8 mouse cellular contexts compared by ENCODE assay signal in genomic region chr6:35539304-35540009, GRCm38 (mm10). TPM values are rescaled to one million over a fixed set of nuclear protein-coding genes. Genes with fewer than 3 reads are reported as not detected.
DNase-seq lines count a peak whose midpoint lies in the region; ATAC-seq and TF ChIP-seq lines count a peak whose summit lies in the region.

Gene Mtpn (minus strand): TSS chr6:35539888.

- H3K9ac ChIP-seq in hindbrain, postnatal 0 days (replicated peaks; ENCODE audit: low read length) = peak within 1 kb of the TSS; percentile 96

- peak within 1 kb of the TSS; percentile 100 for H3K4me3 ChIP-seq in gastrocnemius, adult 2 months
- H3K4me3 ChIP-seq in hindbrain, postnatal 0 days (ENCODE audit: low read length) = peak within 1 kb of the TSS; percentile 83
- H3K4me3 ChIP-seq in left cerebral cortex, adult 2 months = peak within 1 kb of the TSS; percentile 98

- peak within 1 kb of the TSS; percentile 95 for H3K27ac ChIP-seq in gastrocnemius, adult 2 months
- H3K27ac ChIP-seq in hindbrain, postnatal 0 days = peak within 1 kb of the TSS; percentile 82
- H3K27ac ChIP-seq in left cerebral cortex, adult 2 months = peak within 1 kb of the TSS; percentile 87

- WGBS in hindbrain, postnatal 0 days = under 1% methylated on average over 61 of the region's 61 CpGs

- H3K36me3 ChIP-seq in hindbrain, postnatal 0 days (ENCODE audit: insufficient read depth, low read length) = no peaks in the 10 kb centered on the region

- peak within 1 kb of the TSS; percentile 87 for H3K4me2 ChIP-seq in hindbrain, postnatal 0 days (ENCODE audit: low read depth, low read length)

- no peaks in the 10 kb centered on the region for H3K27me3 ChIP-seq in hindbrain, postnatal 0 days (ENCODE audit: insufficient read depth, low read length)

- TF ChIP-seq CTCF in gastrocnemius, adult 2 months (IDR thresholded peaks at IDR 0.05) = no peak
- TF ChIP-seq CTCF in hindbrain, postnatal 0 days (IDR thresholded peaks at IDR 0.05; ENCODE audit: low read depth) = no peak
- no peak; the same call in 1 of the 2 replicates for TF ChIP-seq CTCF in left cerebral cortex, adult 2 months (IDR thresholded peaks at IDR 0.05)

- ATAC-seq in common myeloid progenitor, adult 5-6 weeks (replicated peaks; ENCODE audit: low read depth, poor library complexity, severe bottlenecking) = peak; percentile 93
- peak; percentile 100 for ATAC-seq in hindbrain, postnatal 0 days
- ATAC-seq in megakaryocyte, adult 5-6 weeks (ENCODE audit: poor library complexity, severe bottlenecking) = peak; percentile 92

- H3K9me3 ChIP-seq in hindbrain, postnatal 0 days (ENCODE audit: low read length) = no peaks in the 10 kb centered on the region

- peaks cover 5% of the 10 kb centered on the region for H3K4me1 ChIP-seq in hindbrain, postnatal 0 days (ENCODE audit: insufficient read depth, low read length)

- peak; percentile 99 for DNase-seq in ZHBTc4 (ENCODE audit: low read depth, low spot score)
- peak; percentile 100 for DNase-seq in gastrocnemius, adult 2 months
- peak; percentile 99 for DNase-seq in hindbrain, postnatal 0 days (ENCODE audit: low spot score)
- DNase-seq in left cerebral cortex, adult 2 months (ENCODE audit: extremely low spot score in 1 of 2, low spot score in 2 of 2) = peak; percentile 96
- DNase-seq in right cerebral cortex, adult 2 months (ENCODE audit: low spot score in 2 of 2) = peak; percentile 98 to 99
- DNase-seq in urinary bladder, postnatal 14 days (ENCODE audit: low spot score) = peak; percentile 99

- intact Hi-C loops in gastrocnemius, adult 2 months (cut with DNase I) = no loop called here
- intact Hi-C loops in left cerebral cortex, adult 2 months (cut with DNase I) = loop anchor here (2.0 to 10.0 kb wide), 3 partner anchors 59 to 407 kb away; partner anchors contain the start of gene Cnot4

RNA-seq across cellular contexts. Expression of gene Mtpn, which starts in this region (rescaled TPM):
- 122 and 135 TPM in 2 replicates for total RNA-seq in common myeloid progenitor, adult 5-6 weeks (2017)
- 10 to 100 TPM; 22.1 to 27.0 TPM for total RNA-seq in gastrocnemius, adult 2 months (2021)
- 135 and 308 TPM in 2 replicates for total RNA-seq in hindbrain, postnatal 0 days (2014; rRNA removed)
- polyA plus RNA-seq in hindbrain, postnatal 0 days (2015; fragmentation: Nextera tagmentation; extraction: Ambion mirVana) = 204 and 216 TPM in 2 replicates
- total RNA-seq in left cerebral cortex, adult 2 months (2021) = 100 to 1,000 TPM; 289 to 292 TPM
- 220 and 244 TPM in 2 replicates for total RNA-seq in megakaryocyte, adult 5-6 weeks (2015)
- total RNA-seq in megakaryocyte, adult 5-6 weeks (2017) = 199 and 205 TPM in 2 replicates

Comparison
In these comparisons a context has a peak if more than half of its experiments do, and no peak if none do; other contexts are left out.
1. Peak in every context shown above with its lines: DNase-seq, ATAC-seq, H3K4me3 ChIP-seq and H3K27ac ChIP-seq.